Mouse (Mus musculus) CH12.LX (cell line): ENCODE measurements around the gene Mrpl40. TPM values are rescaled to one million over a fixed set of nuclear protein-coding genes. Genes with fewer than 3 reads are reported as not detected.

ENCODE experiments used
- DNase-seq: peaks from one replicate; pipeline ENCODE4 v3.0.0-alpha.2; 2013; ENCODE audit errors: extremely low read depth
- H3K27ac ChIP-seq: 2 replicates; pipeline ENCODE4 v1.5.1; 2012; ENCODE audit warnings: low read depth, mild to moderate bottlenecking, control low read depth, moderate library complexity; ENCODE audit not compliant: insufficient read depth
- H3K27me3 ChIP-seq: replicated peaks from 2 replicates; pipeline ENCODE3; 2012; ENCODE audit warnings: inconsistent platforms
- H3K36me3 ChIP-seq, 2 experiments: replicated peaks in 1 of 2; 2 replicates each; pipeline versions ENCODE3 to v1.6.1; 2012; ENCODE audit warnings: inconsistent platforms in 1 of 2, low read length in 1 of 2, mild to moderate bottlenecking in 1 of 2, mixed read lengths in 1 of 2, moderate library complexity in 1 of 2; ENCODE audit not compliant: control insufficient read depth in 1 of 2, insufficient read depth in 1 of 2
- H3K4me1 ChIP-seq, 2 experiments: 2 replicates each; pipeline ENCODE4 v1.6.1; 2012; ENCODE audit warnings: inconsistent platforms in 1 of 2, moderate library complexity in 1 of 2; ENCODE audit not compliant: insufficient read depth in 2 of 2, control insufficient read depth in 1 of 2
- H3K4me2 ChIP-seq: 2 replicates; pipeline ENCODE4 v1.6.1; 2012; ENCODE audit warnings: low read depth, mild to moderate bottlenecking, control low read depth; ENCODE audit not compliant: poor library complexity, insufficient read depth, severe bottlenecking
- H3K4me3 ChIP-seq, 3 experiments: fragments of 150-350 bp in 1 of 3; sonication (generic) in 1 of 3; replicated peaks in 1 of 3; 2 replicates each; pipeline versions ENCODE3 to v1.5.1; 2011 to 2012; ENCODE audit warnings: low read depth in 2 of 3, low read length in 2 of 3, mild to moderate bottlenecking in 2 of 3, moderate library complexity in 2 of 3, control low read depth in 1 of 3, improper control_type of control experiment in 1 of 3, inconsistent platforms in 1 of 3, mixed read lengths in 1 of 3; ENCODE audit not compliant: poor library complexity in 1 of 3
- H3K79me2 ChIP-seq: replicated peaks from 2 replicates; pipeline ENCODE4 v1.6.1; 2012; ENCODE audit warnings: mild to moderate bottlenecking, moderate library complexity; ENCODE audit not compliant: control insufficient read depth, poor library complexity, insufficient read depth, severe bottlenecking; ENCODE audit errors: extremely low read depth
- H3K9ac ChIP-seq: 2 replicates; pipeline ENCODE4 v1.6.1; 2012; ENCODE audit warnings: low read depth, mild to moderate bottlenecking, control low read depth, moderate library complexity; ENCODE audit not compliant: insufficient read depth
- H3K9me3 ChIP-seq: replicated peaks from 2 replicates; pipeline ENCODE3; 2012; ENCODE audit warnings: low read length, inconsistent platforms, mixed read lengths
- BHLHE40 ChIP-seq: IDR thresholded peaks from 2 replicates; pipeline ENCODE4 v1.6.1; 2011; ENCODE audit warnings: mild to moderate bottlenecking, low read depth, low read length, improper control_type of control experiment
- CHD1 ChIP-seq: IDR thresholded peaks from 2 replicates; pipeline ENCODE4 v1.6.1; 2012; ENCODE audit warnings: low read depth, low read length, improper control_type of control experiment, inconsistent platforms
- CHD2 ChIP-seq: IDR thresholded peaks from 2 replicates; pipeline ENCODE4 v1.6.1; 2011; ENCODE audit warnings: low read length, improper control_type of control experiment
- E2F4 ChIP-seq: IDR thresholded peaks from 2 replicates; pipeline ENCODE4 v1.6.1; 2011; ENCODE audit warnings: low read depth, low read length, improper control_type of control experiment; ENCODE audit not compliant: insufficient replicate concordance
- EP300 ChIP-seq: IDR thresholded peaks from 2 replicates; pipeline ENCODE4 v1.6.1; 2011; ENCODE audit warnings: low read length, improper control_type of control experiment
- ETS1 ChIP-seq: conservative IDR thresholded peaks from 2 replicates; pipeline ENCODE4 v1.6.1; 2012; ENCODE audit warnings: low read depth, mild to moderate bottlenecking, inconsistent platforms, low read length, improper control_type of control experiment, moderate library complexity
- HCFC1 ChIP-seq: IDR thresholded peaks from 2 replicates; pipeline ENCODE4 v1.6.1; 2012; ENCODE audit warnings: low read depth, mild to moderate bottlenecking, inconsistent platforms, low read length, improper control_type of control experiment
- IRF4 ChIP-seq: IDR thresholded peaks from 2 replicates; pipeline ENCODE4 v1.6.1; 2014; ENCODE audit warnings: low read depth, mild to moderate bottlenecking, inconsistent platforms, low read length, improper control_type of control experiment
- JUN ChIP-seq: IDR thresholded peaks from 2 replicates; pipeline ENCODE4 v1.6.1; 2011; ENCODE audit warnings: low read depth, mild to moderate bottlenecking, low read length, improper control_type of control experiment, moderate library complexity; ENCODE audit not compliant: insufficient read depth
- JUND ChIP-seq: conservative IDR thresholded peaks from 2 replicates; pipeline ENCODE4 v1.6.1; 2011; ENCODE audit warnings: low read depth, low read length, improper control_type of control experiment
- KAT2A ChIP-seq: IDR thresholded peaks from 2 replicates; pipeline ENCODE4 v1.6.1; 2012; ENCODE audit warnings: low read length, improper control_type of control experiment, inconsistent platforms; ENCODE audit not compliant: insufficient replicate concordance
- MAX ChIP-seq: IDR thresholded peaks from 2 replicates; pipeline ENCODE4 v1.6.1; 2011; ENCODE audit warnings: low read length, improper control_type of control experiment
- MAZ ChIP-seq: IDR thresholded peaks from 2 replicates; pipeline ENCODE4 v1.6.1; 2012; ENCODE audit warnings: low read depth, mild to moderate bottlenecking, inconsistent platforms, low read length, improper control_type of control experiment, moderate library complexity
- MEF2A ChIP-seq: IDR thresholded peaks from 2 replicates; pipeline ENCODE4 v1.6.1; 2014; ENCODE audit warnings: low read depth, mild to moderate bottlenecking, inconsistent platforms, low read length, improper control_type of control experiment, borderline replicate concordance
- MXI1 ChIP-seq: IDR thresholded peaks from 2 replicates; pipeline ENCODE4 v1.6.1; 2011; ENCODE audit warnings: mild to moderate bottlenecking, low read depth, low read length, improper control_type of control experiment
- MYC ChIP-seq: IDR thresholded peaks from 2 replicates; pipeline ENCODE4 v1.6.1; 2011; ENCODE audit warnings: low read depth, mild to moderate bottlenecking, improper control_type of control experiment, low read length
- PAX5 ChIP-seq: IDR thresholded peaks from 2 replicates; pipeline ENCODE4 v1.6.1; 2012; ENCODE audit warnings: low read length, inconsistent platforms, mixed read lengths
- POLR2A ChIP-seq: IDR thresholded peaks from 2 replicates; pipeline ENCODE4 v1.6.1; 2011; ENCODE audit warnings: low read depth, mild to moderate bottlenecking, improper control_type of control experiment, low read length
- POLR2AphosphoS2 ChIP-seq: IDR thresholded peaks from 2 replicates; pipeline ENCODE4 v1.6.1; 2011; ENCODE audit warnings: low read depth, low read length, improper control_type of control experiment
- RAD21 ChIP-seq: IDR thresholded peaks from 2 replicates; pipeline ENCODE4 v1.6.1; 2011; ENCODE audit warnings: low read depth, mild to moderate bottlenecking, low read length, improper control_type of control experiment, moderate library complexity
- RCOR1 ChIP-seq: conservative IDR thresholded peaks from 2 replicates; pipeline ENCODE4 v1.6.1; 2012; ENCODE audit warnings: low read depth, mild to moderate bottlenecking, inconsistent platforms, low read length, improper control_type of control experiment
- SIN3A ChIP-seq: IDR thresholded peaks from 2 replicates; pipeline ENCODE4 v1.6.1; 2012; ENCODE audit warnings: low read length, improper control_type of control experiment, inconsistent platforms
- TBP ChIP-seq: conservative IDR thresholded peaks from 2 replicates; pipeline ENCODE4 v1.6.1; 2011; ENCODE audit warnings: low read depth, low read length, improper control_type of control experiment
- TCF12 ChIP-seq: IDR thresholded peaks from 2 replicates; pipeline ENCODE4 v1.6.1; 2014; ENCODE audit warnings: low read depth, mild to moderate bottlenecking, inconsistent platforms, low read length, improper control_type of control experiment
- UBTF ChIP-seq: IDR thresholded peaks from 2 replicates; pipeline ENCODE4 v1.6.1; 2012; ENCODE audit warnings: low read depth, mild to moderate bottlenecking, inconsistent platforms, low read length, improper control_type of control experiment, moderate library complexity
- USF1 ChIP-seq: IDR thresholded peaks from 2 replicates; pipeline ENCODE4 v1.6.1; 2014; ENCODE audit warnings: low read depth, mild to moderate bottlenecking, inconsistent platforms, low read length, improper control_type of control experiment
- USF2 ChIP-seq: conservative IDR thresholded peaks from 2 replicates; pipeline ENCODE4 v1.6.1; 2011; ENCODE audit warnings: low read depth, low read length, improper control_type of control experiment
- ZKSCAN1 ChIP-seq: IDR thresholded peaks from 2 replicates; pipeline ENCODE4 v1.6.1; 2012; ENCODE audit warnings: low read depth, inconsistent platforms, low read length, improper control_type of control experiment, borderline replicate concordance
- ZNF384 ChIP-seq: IDR thresholded peaks from 2 replicates; pipeline ENCODE4 v1.6.1; 2012; ENCODE audit warnings: low read depth, low read length, improper control_type of control experiment, inconsistent platforms
- dilution Hi-C: fragments of 300-500 bp; cut with MboI; formaldehyde crosslinking; loops from 2 replicates; pipeline ENCODE4 v1.14.3; 2020; ENCODE audit warnings: low sequenced_read_pairs; ENCODE audit not compliant: extremely low pct_unique_long_range_greater_than_20kb, extremely low pct_ligation_motif_present
- in situ Hi-C: fragments of 300-500 bp; cut with MboI; formaldehyde crosslinking; loops from 3 replicates; pipeline ENCODE4 v1.14.3; 2019; ENCODE audit warnings: low sequenced_read_pairs, low pct_ligation_motif_present, low pct_unique_long_range_greater_than_20kb, mixed read lengths
- polyA plus RNA-seq: library from polyadenylated mRNA; unstranded; fragments of >175 nt; gene quantifications from 2 replicates; pipeline ENCODE4 v1.2.1, GENCODE M21; 2012; ENCODE audit warnings: low read depth; ENCODE audit not compliant: insufficient read length
- total RNA-seq, 2 experiments: library from RNA; depleted of rRNA; stranded (reverse); fragments of 300-350 nt in 1 of 2; fragments of >200 nt in 1 of 2; gene quantifications; 2 replicates each; pipeline ENCODE4 v1.2.3; 2012 to 2014

The Mrpl40 gene
- total and polyA plus RNA-seq, 3 experiments: 115 to 188 (median 171) TPM

DNA sequence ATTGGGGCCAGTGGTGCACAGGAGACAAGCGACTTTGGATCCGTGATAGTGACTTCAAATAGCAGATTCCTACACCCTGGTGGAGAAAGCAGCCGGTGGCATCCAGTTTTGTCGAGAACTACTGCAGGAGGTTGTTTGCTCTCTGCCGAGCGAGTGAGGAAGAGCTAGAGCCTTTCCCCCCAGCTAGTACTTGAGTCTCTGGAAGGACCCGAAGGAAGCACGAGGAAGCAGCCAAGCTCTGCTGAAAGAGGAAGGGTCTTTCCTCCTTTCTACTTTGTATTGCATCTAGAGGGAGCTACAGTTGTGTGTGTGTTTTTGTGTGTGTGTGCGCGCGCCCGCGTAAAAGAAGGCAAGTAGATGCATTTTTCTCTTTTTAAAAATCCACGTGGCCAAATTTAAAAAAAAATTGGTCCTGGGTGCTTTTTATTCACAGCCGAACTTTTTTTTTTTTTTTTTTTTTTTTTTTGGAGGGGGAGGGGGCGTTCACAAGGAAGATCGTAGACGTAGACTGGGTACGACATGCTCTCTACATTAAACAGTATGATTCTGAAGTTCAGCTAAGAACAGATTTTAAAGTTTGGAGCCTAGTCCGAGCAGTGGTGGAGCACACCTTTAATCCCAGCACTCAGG, 1.5 kb upstream of the Mrpl40 start:
- Histone ChIP-seq H3K9ac (peak overlapping the region; percentile 78), H3K36me3 (peaks cover 15 to 60% of the 10 kb centered on the region in 2 experiments), H3K4me2 (peak overlapping the region; percentile 47), H3K9me3 (no peaks in the 10 kb centered on the region), H3K4me3 (peak overlapping the region; percentile 91 to 95 (median 93)), H3K79me2 (peaks cover 73% of the 10 kb centered on the region), H3K27me3 (no peaks in the 10 kb centered on the region), H3K4me1 (peaks cover 2 to 61% of the 10 kb centered on the region in 2 experiments; a peak in 3 of 4 replicates), H3K27ac (peak overlapping the region; percentile 84)
- in situ Hi-C loops (loop anchor here (10.0 kb wide), 1 partner anchor 207 kb away; no protein-coding TSS in a partner anchor), dilution Hi-C loops (no loop called here)
- no peak for DNase-seq
- TF ChIP-seq MXI1 (0 out of 2 replicates have a peak, but pooled peaks have one; percentile 31), ZNF384 (peak; percentile 94), MAX (peak; percentile 45), CHD1 (no peak), TBP (0 out of 2 replicates have a peak, but pooled peaks have one; percentile 17), KAT2A (0 out of 2 replicates have a peak, but pooled peaks have one; percentile 4), EP300 (no peak), MAZ (peak; percentile 8; the same call in 1 of the 2 replicates), SIN3A (0 out of 2 replicates have a peak, but pooled peaks have one; percentile 15), POLR2AphosphoS2 (no peak)

DNA sequence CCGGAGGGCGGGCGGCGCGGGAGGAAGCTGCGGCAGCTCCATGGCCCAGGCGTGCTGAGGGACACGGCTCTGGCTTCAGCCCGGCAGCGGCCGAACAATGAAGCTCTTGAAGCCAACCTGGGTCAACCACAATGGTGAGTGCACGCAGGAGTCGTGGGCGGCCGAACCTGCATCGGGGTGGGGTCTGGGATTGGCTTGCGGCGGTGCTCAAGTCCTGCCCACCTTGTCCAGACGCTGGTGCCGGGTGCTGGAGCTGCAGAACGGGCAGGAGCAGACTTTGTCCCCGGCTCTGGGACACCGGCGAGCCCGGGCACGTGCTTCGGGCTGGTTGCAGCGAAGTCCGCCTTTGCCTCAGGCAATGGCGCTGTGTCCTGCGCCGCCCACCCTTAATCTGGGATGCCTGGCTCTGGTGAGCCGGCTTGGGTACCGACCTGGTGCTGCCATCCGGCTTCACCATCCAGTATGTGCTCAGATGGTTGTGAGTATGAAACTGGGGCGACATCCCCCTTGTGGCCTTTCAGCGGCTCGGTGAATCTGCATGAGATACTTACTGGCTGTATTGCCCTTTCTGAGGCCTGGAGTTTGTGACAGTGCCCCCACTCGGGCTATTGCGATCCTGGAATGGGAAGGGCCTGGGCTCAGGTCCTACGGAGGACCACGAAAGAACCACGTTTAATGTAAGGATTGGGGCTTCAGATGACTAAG, 876 bp upstream of the Mrpl40 start:
- in situ Hi-C loops: loop anchor here (10.0 kb wide), 1 partner anchor 207 kb away; no protein-coding TSS in a partner anchor
- Histone ChIP-seq H3K36me3 (peaks cover 20 to 62% of the 10 kb centered on the region in 2 experiments), H3K9me3 (no peaks in the 10 kb centered on the region)
- TF ChIP-seq PAX5: no peak
- peak; percentile 59; the same call in 1 of the 2 replicates for TF ChIP-seq TCF12
- TF ChIP-seq ETS1: no peak
- TF ChIP-seq MAX: peak; percentile 65
- no peak for TF ChIP-seq MEF2A
- TF ChIP-seq KAT2A: 0 out of 2 replicates have a peak, but pooled peaks have one; percentile 34
- no peak for TF ChIP-seq USF2
- peak; percentile 64 for TF ChIP-seq UBTF
- peak; percentile 47; the same call in 1 of the 2 replicates for TF ChIP-seq MAZ
- TF ChIP-seq MYC: peak; percentile 85
- TF ChIP-seq JUND: no peak
- peak; percentile 87 for TF ChIP-seq SIN3A
- peak; percentile 74 for TF ChIP-seq BHLHE40
- no peak for TF ChIP-seq CHD2
- no peak for TF ChIP-seq JUN
- no peak for TF ChIP-seq ZNF384
- peak; percentile 48; the same call in 1 of the 2 replicates for TF ChIP-seq POLR2A
- no peak for TF ChIP-seq E2F4
- no peak; the same call in 1 of the 2 replicates for TF ChIP-seq RAD21
- no peak for TF ChIP-seq RCOR1
- TF ChIP-seq IRF4: peak; percentile 39; the same call in 1 of the 2 replicates
- no peak for TF ChIP-seq USF1
- no peak for TF ChIP-seq ZKSCAN1
- TF ChIP-seq HCFC1: peak; percentile 53

More for the DNA sequence above, 876 bp upstream of the Mrpl40 start:
- Histone ChIP-seq H3K27ac (peak overlapping the region; percentile 84), H3K79me2 (peaks cover 66% of the 10 kb centered on the region), H3K27me3 (no peaks in the 10 kb centered on the region), H3K4me3 (peak overlapping the region; percentile 91 to 95 (median 93)), H3K4me1 (peaks cover 2 to 57% of the 10 kb centered on the region in 2 experiments; a peak in 3 of 4 replicates), H3K9ac (peak overlapping the region; percentile 78), H3K4me2 (peak overlapping the region; percentile 47)
- dilution Hi-C loops: no loop called here
- DNase-seq: peak; percentile 85
